Mouse (Mus musculus) MN1 (cell line): ENCODE data around the gene Fkbp4.
"Not testable (repeated sequence)": the region's sequence is repeated elsewhere in the genome, so short reads cannot be mapped to it uniquely, and the experiment has no call there.

Source experiments
- DNase-seq: peaks from one replicate; pipeline ENCODE4 v3.0.0-alpha.2; 2016; ENCODE audit warnings: low spot score

Fkbp4 gene

GRCm38 (mm10) chr6:128390683-128391082 is 47.8 kb downstream of the Fkbp4 start:
- no peak for DNase-seq

GRCm38 (mm10) chr6:128389185-128389584 is 49.3 kb downstream of the Fkbp4 start:
- no peak for DNase-seq

- DNase-seq: no peak
These were observed 53.5 kb downstream of the Fkbp4 start for GRCm38 (mm10) chr6:128385026-128385425.

GRCm38 (mm10) chr6:128383752-128384151 is 54.7 kb downstream of the Fkbp4 start:
- DNase-seq: no peak

GRCm38 (mm10) chr6:128381254-128381653 is 57.2 kb downstream of the Fkbp4 start:
- no peak for DNase-seq

GRCm38 (mm10) chr6:128380594-128381167 is 57.8 kb downstream of the Fkbp4 start:
- not testable (repeated sequence) for DNase-seq
